Mouse (Mus musculus) thymus, adult 2 months (tissue): ENCODE results near the gene Trim29.

Source experiments
- CTCF ChIP-seq: fragments of 200-500 bp; IDR thresholded peaks from 2 replicates; pipeline ENCODE4 v1.5.1; 2012; ENCODE audit warnings: mild to moderate bottlenecking, control low read depth, low read length, moderate library complexity, borderline replicate concordance; ENCODE audit not compliant: control insufficient read depth, poor library complexity, insufficient read depth; ENCODE audit errors: extremely low read depth
- POLR2A ChIP-seq: fragments of 200-500 bp; IDR thresholded peaks from 2 replicates; pipeline ENCODE4 v1.6.1; 2012; ENCODE audit warnings: mild to moderate bottlenecking, low read length, control low read depth, moderate library complexity; ENCODE audit not compliant: control insufficient read depth, poor library complexity, insufficient read depth; ENCODE audit errors: extremely low read depth

- TF ChIP-seq POLR2A (no peak), CTCF (no peak)
Observed at GRCm38 (mm10) chr9:43300394-43300793, 10.3 kb upstream of the Trim29 start.
